Mouse (Mus musculus) midbrain, embryonic 15.5 days (tissue): ENCODE results near the gene Gsap. TPM values are rescaled to one million over a fixed set of nuclear protein-coding genes. Genes with fewer than 3 reads are reported as not detected.
"Not testable (repeated sequence)": the region's sequence is repeated elsewhere in the genome, so short reads cannot be mapped to it uniquely, and the experiment has no call there.

Source experiments
- ATAC-seq: fragments of 200-750 bp; cut with Nextera tagmentation; replicated peaks from 2 replicates; pipeline ENCODE4 v1.8.0; 2017; ENCODE audit warnings: moderate TSS enrichment
- H3K27ac ChIP-seq: fragments of 300-500 bp; sonication (generic); 2 replicates; pipeline ENCODE4 v1.5.1; 2015; ENCODE audit warnings: mild to moderate bottlenecking, inconsistent platforms
- H3K27me3 ChIP-seq: fragments of 300-500 bp; sonication (generic); replicated peaks from 2 replicates; pipeline ENCODE4 v1.6.1; 2015; ENCODE audit warnings: inconsistent platforms
- H3K36me3 ChIP-seq: fragments of 300-500 bp; sonication (generic); replicated peaks from 2 replicates; pipeline ENCODE4 v1.6.1; 2015; ENCODE audit warnings: inconsistent platforms
- H3K4me1 ChIP-seq: fragments of 300-500 bp; sonication (generic); 2 replicates; pipeline ENCODE4 v1.6.1; 2015; ENCODE audit warnings: inconsistent platforms
- H3K4me2 ChIP-seq: fragments of 300-500 bp; sonication (generic); 2 replicates; pipeline ENCODE4 v1.6.1; 2015; ENCODE audit warnings: inconsistent platforms, mild to moderate bottlenecking, moderate library complexity
- H3K4me3 ChIP-seq: fragments of 300-500 bp; sonication (generic); 2 replicates; pipeline ENCODE4 v1.5.1; 2015; ENCODE audit warnings: mild to moderate bottlenecking, inconsistent platforms
- H3K9ac ChIP-seq: fragments of 300-500 bp; sonication (generic); 2 replicates; pipeline ENCODE4 v1.6.1; 2015; ENCODE audit warnings: mild to moderate bottlenecking, inconsistent platforms
- H3K9me3 ChIP-seq: fragments of 300-500 bp; sonication (generic); 2 replicates; pipeline ENCODE4 v1.6.1; 2016; ENCODE audit warnings: inconsistent platforms
- WGBS: fragments of 180-500 bp; shearing (Covaris S2); methylation state at CpG from one replicate; pipeline ENCODE4 v1.1.7; 2015; ENCODE audit warnings: mixed read lengths; 5-methylcytosine and 5-hydroxymethylcytosine counted together
- polyA plus RNA-seq: library from polyadenylated mRNA; unstranded; fragments of >200 nt; fragmentation: Nextera tagmentation; extraction: Ambion mirVana; gene quantifications from 2 replicates; pipeline ENCODE4 v1.2.1, GENCODE M21; 2015

The Gsap gene
- polyA plus RNA-seq, 1 experiment from 2014 or later, result 8.5 TPM

GRCm38 (mm10) chr5:21163421-21163820, 22.6 kb upstream of the Gsap start:
- no peaks in the 10 kb centered on the region for H3K4me1 ChIP-seq
- no peak overlapping the region for H3K4me3 ChIP-seq
- no peak overlapping the region for H3K4me2 ChIP-seq
- H3K36me3 ChIP-seq, result no peaks in the 10 kb centered on the region
- no peaks in the 10 kb centered on the region for H3K27me3 ChIP-seq
- H3K27ac ChIP-seq, result no peak overlapping the region
- H3K9me3 ChIP-seq, result no peaks in the 10 kb centered on the region
- WGBS, result 82% methylated on average over 3 of the region's 3 CpGs
- H3K9ac ChIP-seq, result no peak overlapping the region
- no peak for ATAC-seq

DNA sequence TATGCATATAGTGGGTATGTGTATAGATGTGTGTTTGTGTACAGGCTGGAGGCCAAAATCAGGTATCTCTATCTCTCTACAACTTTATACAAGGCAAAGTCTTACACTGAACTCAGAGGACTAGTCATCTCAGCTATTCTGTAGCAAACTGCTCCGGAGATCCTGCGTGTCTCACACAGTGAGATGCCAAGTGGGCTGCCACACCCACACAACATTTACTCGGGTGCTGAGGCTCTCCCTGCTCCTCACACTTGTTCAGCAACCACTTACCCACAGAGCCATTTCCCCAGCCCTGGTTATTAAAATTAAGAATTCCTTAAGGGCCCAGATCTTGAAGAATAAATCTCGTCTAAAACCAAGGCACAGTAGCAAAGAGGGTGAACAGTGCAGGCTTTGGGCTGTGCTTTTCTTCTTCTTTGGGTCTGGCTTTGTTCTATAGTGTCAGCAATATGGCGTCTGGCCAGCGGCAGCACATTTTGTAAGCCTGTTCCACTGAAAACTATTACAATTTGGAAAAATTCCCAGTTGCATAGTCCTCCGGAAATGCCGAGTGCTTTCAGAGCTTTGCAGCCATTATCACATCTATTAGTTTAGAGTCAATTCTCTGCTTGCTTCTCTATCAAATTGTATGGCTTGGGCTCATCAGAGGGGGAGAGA, 17.2 kb upstream of the Gsap start:
- no peaks in the 10 kb centered on the region for H3K36me3 ChIP-seq
- H3K4me2 ChIP-seq, result no peak overlapping the region
- peaks cover 10% of the 10 kb centered on the region for H3K4me1 ChIP-seq
- H3K27ac ChIP-seq, result peak overlapping the region; percentile 39
- WGBS, result 39% methylated on average over 8 of the region's 8 CpGs
- H3K9me3 ChIP-seq, result no peaks in the 10 kb centered on the region
- ATAC-seq, result peak; percentile 65
- no peak overlapping the region for H3K4me3 ChIP-seq
- H3K9ac ChIP-seq, result no peak overlapping the region
- H3K27me3 ChIP-seq, result 0 out of 2 replicates have a peak, but pooled peaks cover 3% of the 10 kb centered on the region

DNA sequence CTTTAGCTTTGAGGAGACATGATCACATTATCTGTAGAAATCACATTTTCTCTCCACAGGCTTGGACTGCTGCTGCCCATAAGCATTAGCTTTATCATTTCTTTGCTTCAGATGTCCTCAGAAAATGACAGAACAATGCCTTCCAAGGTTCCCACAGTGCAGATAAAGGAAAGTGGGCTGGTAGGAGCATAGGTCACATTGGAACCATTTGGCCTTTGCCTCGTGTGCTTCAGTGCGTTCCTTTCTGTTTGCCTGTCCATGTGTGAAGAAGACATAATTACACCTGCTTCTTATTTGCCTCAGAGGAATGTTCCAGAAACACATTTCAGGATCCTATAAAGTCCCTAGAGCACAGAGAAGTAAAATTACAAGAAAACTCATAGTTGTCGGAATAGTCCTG, 16.7 kb upstream of the Gsap start:
- H3K27ac ChIP-seq, result no peak overlapping the region; the same call in 1 of the 2 replicates
- H3K9ac ChIP-seq, result no peak overlapping the region
- 0 out of 2 replicates have a peak, but pooled peaks cover 3% of the 10 kb centered on the region for H3K27me3 ChIP-seq
- H3K9me3 ChIP-seq, result no peaks in the 10 kb centered on the region
- H3K4me2 ChIP-seq, result no peak overlapping the region
- no peaks in the 10 kb centered on the region for H3K36me3 ChIP-seq
- H3K4me1 ChIP-seq, result peaks cover 10% of the 10 kb centered on the region
- ATAC-seq, result peak; percentile 8; the same call in 1 of the 2 replicates
- 37% methylated on average over 3 of the region's 3 CpGs for WGBS
- H3K4me3 ChIP-seq, result no peak overlapping the region

DNA sequence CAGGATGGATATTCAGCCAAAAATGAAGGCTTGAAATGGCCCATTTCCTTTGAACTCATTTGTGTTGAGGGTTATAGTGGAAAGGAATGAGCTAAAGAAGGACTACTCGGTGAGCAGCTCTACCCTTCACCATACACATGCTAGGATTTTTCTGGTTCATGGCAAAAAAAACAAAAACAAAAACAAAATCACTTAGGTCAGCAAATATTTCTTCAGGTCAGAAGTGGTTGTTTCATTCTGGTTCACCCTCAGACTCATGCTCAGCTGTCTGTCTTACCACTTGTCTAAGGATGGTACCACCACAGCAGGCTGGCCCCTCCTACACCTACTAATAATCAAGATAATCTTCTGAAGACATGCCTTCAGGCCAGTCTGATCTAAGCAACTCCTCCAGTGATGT, 16.2 kb upstream of the Gsap start:
- H3K4me2 ChIP-seq, result no peak overlapping the region
- 75% methylated on average over 1 of the region's 1 CpGs for WGBS

DNA sequence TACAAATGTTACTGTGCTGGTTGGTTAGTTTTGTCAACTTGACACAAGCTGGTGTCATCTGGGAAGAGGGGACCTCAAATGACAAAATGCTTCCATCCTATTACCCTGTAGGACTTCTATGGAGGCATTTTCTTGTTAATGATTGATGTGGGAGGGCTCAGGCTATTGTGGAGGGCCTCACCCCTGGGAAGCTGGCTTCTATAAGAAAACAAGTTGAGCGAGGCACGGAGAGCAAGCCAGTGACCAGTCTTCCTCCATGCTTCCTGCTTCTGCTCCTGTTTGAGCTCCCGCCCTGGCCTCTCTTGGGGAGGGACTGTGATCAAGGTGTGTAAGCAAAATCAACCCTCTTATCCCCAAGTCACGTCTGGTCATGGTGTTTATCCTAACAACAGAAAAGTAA, 15.6 kb upstream of the Gsap start:
- H3K4me1 ChIP-seq, result peaks cover 13% of the 10 kb centered on the region
- 42% methylated on average over 4 of the region's 4 CpGs for WGBS

More for the DNA sequence above, 16.2 kb upstream of the Gsap start:
- no peak for ATAC-seq
- H3K27me3 ChIP-seq, result 0 out of 2 replicates have a peak, but pooled peaks cover 3% of the 10 kb centered on the region
- no peak overlapping the region for H3K27ac ChIP-seq
- H3K4me1 ChIP-seq, result peaks cover 10% of the 10 kb centered on the region
- H3K4me3 ChIP-seq, result no peak overlapping the region
- H3K9me3 ChIP-seq, result no peaks in the 10 kb centered on the region
- no peaks in the 10 kb centered on the region for H3K36me3 ChIP-seq
- no peak overlapping the region for H3K9ac ChIP-seq

DNA sequence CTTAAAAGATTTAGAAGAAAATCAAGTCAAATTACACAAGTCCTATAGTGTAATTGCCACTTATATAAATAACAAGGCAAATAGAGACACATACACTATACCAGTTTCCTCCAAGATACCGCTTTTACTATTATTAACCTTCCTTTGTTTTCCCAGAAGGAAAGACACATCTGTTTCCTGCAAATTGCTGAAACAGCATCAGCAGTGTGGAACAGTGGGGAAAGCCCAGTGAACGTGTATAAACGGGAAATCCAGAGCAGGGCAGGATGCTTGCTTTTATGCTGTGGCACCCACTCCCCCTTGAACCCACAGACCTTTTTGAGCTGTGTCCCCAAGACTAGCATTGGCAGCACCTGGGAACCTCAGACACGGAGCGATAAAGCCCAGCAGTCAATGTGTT, 15.2 kb upstream of the Gsap start:
- H3K27ac ChIP-seq, result peak overlapping the region; percentile 47
- H3K9ac ChIP-seq, result no peak overlapping the region
- H3K27me3 ChIP-seq, result 0 out of 2 replicates have a peak, but pooled peaks cover 3% of the 10 kb centered on the region
- no peak overlapping the region for H3K4me2 ChIP-seq
- no peaks in the 10 kb centered on the region for H3K36me3 ChIP-seq
- H3K4me1 ChIP-seq, result peaks cover 18% of the 10 kb centered on the region
- no peak for ATAC-seq
- WGBS, result 47% methylated on average over 5 of the region's 5 CpGs
- H3K9me3 ChIP-seq, result no peaks in the 10 kb centered on the region
- no peak overlapping the region for H3K4me3 ChIP-seq

More for the DNA sequence above, 15.6 kb upstream of the Gsap start:
- no peak overlapping the region for H3K4me3 ChIP-seq
- no peak overlapping the region for H3K9ac ChIP-seq
- no peaks in the 10 kb centered on the region for H3K36me3 ChIP-seq
- H3K27ac ChIP-seq, result no peak overlapping the region
- ATAC-seq, result no peak
- H3K9me3 ChIP-seq, result no peaks in the 10 kb centered on the region
- H3K27me3 ChIP-seq, result 0 out of 2 replicates have a peak, but pooled peaks cover 3% of the 10 kb centered on the region
- no peak overlapping the region for H3K4me2 ChIP-seq

DNA sequence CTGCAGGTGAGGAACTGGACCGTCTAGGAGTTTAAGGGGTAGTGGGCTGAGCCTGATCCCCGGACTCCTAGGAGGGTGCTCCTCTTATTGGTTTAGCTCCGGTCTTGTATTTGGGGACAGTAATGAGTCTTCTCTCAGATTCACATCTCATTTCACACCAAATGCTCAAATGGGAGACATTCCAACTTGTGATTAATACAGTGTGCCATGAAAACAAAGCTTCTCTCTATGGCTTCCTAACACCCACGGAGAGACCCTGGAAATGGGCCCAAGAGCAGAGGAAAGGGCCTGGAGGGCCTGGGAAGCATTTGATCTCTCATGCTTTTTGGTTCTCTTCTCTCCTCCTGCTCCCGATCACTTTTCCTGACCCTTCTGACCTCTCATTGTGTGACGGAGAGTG, 14.7 kb upstream of the Gsap start:
- ATAC-seq, result no peak
- peak overlapping the region; percentile 47 for H3K27ac ChIP-seq
- H3K9me3 ChIP-seq, result no peaks in the 10 kb centered on the region
- H3K27me3 ChIP-seq, result 0 out of 2 replicates have a peak, but pooled peaks cover 3% of the 10 kb centered on the region
- no peak overlapping the region for H3K9ac ChIP-seq
- no peak overlapping the region for H3K4me2 ChIP-seq
- H3K4me1 ChIP-seq, result peaks cover 20% of the 10 kb centered on the region
- WGBS, result 53% methylated on average over 6 of the region's 6 CpGs
- no peak overlapping the region for H3K4me3 ChIP-seq
- H3K36me3 ChIP-seq, result no peaks in the 10 kb centered on the region

GRCm38 (mm10) chr5:21172316-21172715, 13.7 kb upstream of the Gsap start:
- 0 out of 2 replicates have a peak, but pooled peaks have one; percentile 25 for ATAC-seq
- Histone ChIP-seq H3K9me3 (no peaks in the 10 kb centered on the region), H3K4me2 (no peak overlapping the region), H3K4me3 (no peak overlapping the region), H3K9ac (no peak overlapping the region), H3K27me3 (0 out of 2 replicates have a peak, but pooled peaks cover 3% of the 10 kb centered on the region), H3K27ac (no peak overlapping the region), H3K36me3 (no peaks in the 10 kb centered on the region), H3K4me1 (peaks cover 20% of the 10 kb centered on the region)
- WGBS, result 49% methylated on average over 3 of the region's 3 CpGs

DNA sequence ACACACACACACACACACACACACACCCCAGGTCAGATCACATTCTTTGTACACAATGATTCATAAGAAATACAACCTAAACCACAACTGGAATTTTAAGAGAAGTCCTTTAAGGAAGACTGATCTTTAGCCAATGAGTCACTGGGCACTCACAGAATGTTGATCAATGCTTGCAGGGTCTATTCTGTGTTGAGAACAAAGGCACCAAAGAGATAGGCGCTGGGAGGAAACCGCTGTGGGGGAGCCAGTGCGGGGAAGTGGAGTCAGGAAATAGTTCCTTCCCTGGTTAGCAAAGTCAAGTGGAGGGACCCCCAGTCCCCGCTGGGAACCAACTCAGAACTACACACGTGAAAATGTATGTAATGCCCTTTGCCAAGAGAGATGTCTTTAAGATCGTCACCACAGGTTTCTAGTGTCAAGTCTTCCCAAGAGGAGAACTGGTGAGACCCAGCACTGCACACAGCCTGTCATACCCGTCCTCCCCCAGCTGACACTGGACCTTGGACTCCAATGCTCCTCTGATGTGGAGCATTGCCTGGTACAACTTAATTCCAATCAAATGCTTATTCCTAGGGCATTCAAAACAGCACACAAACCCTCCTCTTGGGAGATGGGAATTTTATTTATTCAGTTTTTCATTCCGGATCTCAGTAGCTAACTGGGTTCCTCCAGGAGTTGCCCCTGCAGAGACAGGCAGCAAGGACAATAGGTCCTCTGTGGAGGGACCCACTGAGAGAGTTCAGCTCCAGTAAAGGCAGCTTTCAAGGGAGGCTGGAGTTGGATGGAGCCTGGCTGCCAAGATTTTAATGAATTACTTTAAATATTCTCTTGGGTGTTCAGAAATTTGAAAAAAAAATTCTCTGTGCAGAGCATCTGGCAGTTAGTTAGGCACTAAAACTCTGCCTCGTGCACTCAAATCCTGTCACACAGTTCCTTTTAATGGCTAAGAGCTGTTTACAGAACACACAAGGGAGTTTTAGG, 10.6 kb upstream of the Gsap start:
- Histone ChIP-seq H3K27me3 (0 out of 2 replicates have a peak, but pooled peaks cover 3% of the 10 kb centered on the region), H3K36me3 (no peaks in the 10 kb centered on the region), H3K9ac (no peak overlapping the region), H3K4me3 (no peak overlapping the region), H3K27ac (0 out of 2 replicates have a peak overlapping the region, but pooled peaks have one; percentile 30), H3K4me1 (peaks cover 20% of the 10 kb centered on the region), H3K4me2 (no peak overlapping the region), H3K9me3 (no peaks in the 10 kb centered on the region)
- ATAC-seq, result peak; percentile 59; the same call in 1 of the 2 replicates
- WGBS, result 24% methylated on average over 9 of the region's 9 CpGs

GRCm38 (mm10) chr5:21179496-21179895, 6.6 kb upstream of the Gsap start:
- Histone ChIP-seq H3K4me1 (peaks cover 10% of the 10 kb centered on the region; the same call in 1 of the 2 replicates), H3K36me3 (no peaks in the 10 kb centered on the region), H3K27me3 (no peaks in the 10 kb centered on the region), H3K27ac (no peak overlapping the region), H3K4me3 (no peak overlapping the region), H3K4me2 (no peak overlapping the region), H3K9me3 (no peaks in the 10 kb centered on the region), H3K9ac (no peak overlapping the region)
- no peak for ATAC-seq

- H3K4me1 ChIP-seq, result peaks cover 15% of the 10 kb centered on the region
- WGBS, result 57% methylated on average over 2 of the region's 2 CpGs
- H3K4me2 ChIP-seq, H3K27ac ChIP-seq, ATAC-seq, H3K9me3 ChIP-seq, H3K9ac ChIP-seq, H3K36me3 ChIP-seq, H3K4me3 ChIP-seq, H3K27me3 ChIP-seq: not testable (repeated sequence)
Observed at GRCm38 (mm10) chr5:21183046-21183445, 3.0 kb upstream of the Gsap start.

DNA sequence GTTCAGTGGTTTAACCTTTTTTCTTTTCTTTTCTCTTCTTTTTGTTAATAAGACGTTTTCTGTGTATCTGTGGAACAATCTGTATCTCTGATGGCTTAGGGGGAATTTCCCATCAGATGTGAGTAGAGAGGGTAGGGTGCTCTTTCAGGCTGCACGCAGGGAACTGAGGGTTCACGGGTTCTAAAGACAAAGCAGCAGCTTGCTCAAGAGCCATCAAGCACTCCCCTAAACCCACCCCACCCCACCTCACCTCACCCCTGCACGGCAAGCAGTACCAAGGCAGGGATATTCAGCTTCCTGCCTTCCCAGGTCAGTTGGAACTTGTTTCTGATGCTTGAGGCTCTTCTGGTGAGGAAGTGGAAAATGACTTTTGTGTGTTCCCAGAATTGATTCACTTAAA, 766 bp downstream of the Gsap start:
- H3K4me3 ChIP-seq, result peak overlapping the region; percentile 54
- peak overlapping the region; percentile 61; the same call in 1 of the 2 replicates for H3K9ac ChIP-seq
- H3K36me3 ChIP-seq, result no peaks in the 10 kb centered on the region
- WGBS, result 8% methylated on average over 4 of the region's 4 CpGs
- no peaks in the 10 kb centered on the region for H3K9me3 ChIP-seq
- no peak overlapping the region for H3K27ac ChIP-seq
- no peaks in the 10 kb centered on the region for H3K27me3 ChIP-seq
- H3K4me1 ChIP-seq, result peaks cover 15% of the 10 kb centered on the region
- ATAC-seq, result peak; percentile 57
- H3K4me2 ChIP-seq, result peak overlapping the region; percentile 84
